Mouse (Mus musculus) small intestine, adult 2 months (tissue): ENCODE measurements around the gene Csnk1g1. TPM values are rescaled to one million over a fixed set of nuclear protein-coding genes. Genes with fewer than 3 reads are reported as not detected.

Source experiments
- H3K27ac ChIP-seq: fragments of 200-500 bp; 2 replicates; pipeline ENCODE4 v1.5.1; 2012; ENCODE audit warnings: low read depth, low read length, control low read depth, inconsistent platforms; ENCODE audit not compliant: insufficient read depth
- H3K27me3 ChIP-seq: fragments of 200-500 bp; 2 replicates; pipeline ENCODE4 v1.6.1; 2012; ENCODE audit warnings: mild to moderate bottlenecking, moderate library complexity, low read length, inconsistent platforms; ENCODE audit not compliant: control insufficient read depth, insufficient read depth
- H3K36me3 ChIP-seq: fragments of 200-500 bp; 2 replicates; pipeline ENCODE4 v1.6.1; 2012; ENCODE audit warnings: mild to moderate bottlenecking, low read length, control low read depth, inconsistent platforms; ENCODE audit not compliant: control insufficient read depth, insufficient read depth
- H3K4me1 ChIP-seq: fragments of 200-500 bp; 2 replicates; pipeline ENCODE4 v1.6.1; 2012; ENCODE audit warnings: low read length, inconsistent platforms, mixed read lengths; ENCODE audit not compliant: control insufficient read depth, insufficient read depth, insufficient read length
- H3K4me3 ChIP-seq: fragments of 200-500 bp; 2 replicates; pipeline ENCODE4 v1.5.1; 2012; ENCODE audit warnings: low read depth, mild to moderate bottlenecking, control low read depth, inconsistent platforms, low read length, moderate library complexity
- CTCF ChIP-seq: fragments of 200-500 bp; IDR thresholded peaks from 2 replicates; pipeline ENCODE4 v1.5.1; 2012; ENCODE audit warnings: low read depth, mild to moderate bottlenecking, control low read depth, inconsistent platforms, low read length, moderate library complexity, mixed read lengths; ENCODE audit not compliant: insufficient replicate concordance, insufficient read length; ENCODE audit errors: extremely low read depth
- POLR2A ChIP-seq: fragments of 200-500 bp; IDR thresholded peaks from 2 replicates; pipeline ENCODE4 v1.6.1; 2012; ENCODE audit warnings: low read depth, mild to moderate bottlenecking, control low read depth, inconsistent platforms, low read length, moderate library complexity
- WGBS: fragments of 180-500 bp; shearing (Covaris S2); methylation state at CpG from one replicate; pipeline ENCODE4 v1.1.7; 2018; 5-methylcytosine and 5-hydroxymethylcytosine counted together
- polyA plus RNA-seq: library from polyadenylated mRNA; depleted of rRNA; stranded (reverse); fragments of >200 nt; gene quantifications from 2 replicates; pipeline ENCODE4 v1.2.3, GENCODE M21; 2012

The Csnk1g1 gene
- polyA plus RNA-seq, 1 experiment, result 3.2 TPM

DNA sequence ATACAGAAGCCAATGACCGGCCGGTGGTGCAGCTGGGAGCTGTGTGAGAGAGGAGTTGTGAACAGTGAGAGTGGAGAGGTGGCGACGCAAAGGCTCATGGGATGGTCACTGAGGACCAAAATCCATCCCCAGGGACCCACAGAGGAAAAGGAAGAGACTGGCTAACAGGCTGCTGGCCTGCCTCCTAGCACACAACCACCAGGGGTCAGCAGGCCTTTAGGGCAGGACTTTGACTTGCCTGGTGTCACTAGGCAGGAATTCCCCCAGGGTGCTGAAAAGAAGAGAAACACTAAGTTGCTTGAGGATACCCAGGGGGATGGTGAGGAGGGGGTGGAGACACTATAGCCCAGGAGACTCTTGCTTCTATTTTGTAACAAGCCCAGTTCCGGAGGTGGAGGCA is 158.8 kb downstream of the Csnk1g1 start:
- Histone ChIP-seq H3K27ac (no peak overlapping the region), H3K27me3 (no peaks in the 10 kb centered on the region; the same call in 1 of the 2 replicates), H3K36me3 (peaks cover 42% of the 10 kb centered on the region), H3K4me3 (no peak overlapping the region), H3K4me1 (peaks cover 5% of the 10 kb centered on the region)
- peak; percentile 56; the same call in 1 of the 2 replicates for TF ChIP-seq CTCF
- 0 out of 2 replicates have a peak, but pooled peaks have one; percentile 20 for TF ChIP-seq POLR2A
- 75% methylated on average over 5 of the region's 5 CpGs for WGBS

GRCm38 (mm10) chr9:66068056-66068455 is 159.3 kb downstream of the Csnk1g1 start:
- Histone ChIP-seq H3K4me1 (peaks cover 5% of the 10 kb centered on the region), H3K27ac (no peak overlapping the region), H3K27me3 (no peaks in the 10 kb centered on the region; the same call in 1 of the 2 replicates), H3K4me3 (no peak overlapping the region), H3K36me3 (peaks cover 37% of the 10 kb centered on the region)
- 83% methylated on average over 4 of the region's 4 CpGs for WGBS
- TF ChIP-seq POLR2A (no peak), CTCF (no peak)

GRCm38 (mm10) chr9:66068971-66069391 is 160.3 kb downstream of the Csnk1g1 start:
- H3K4me3 ChIP-seq, result peak overlapping the region; percentile 63
- 2% methylated on average over 30 of the region's 30 CpGs for WGBS
- no peak for TF ChIP-seq POLR2A
- no peak for TF ChIP-seq CTCF
- H3K27me3 ChIP-seq, result no peaks in the 10 kb centered on the region; the same call in 1 of the 2 replicates
- H3K27ac ChIP-seq, result no peak overlapping the region
- H3K4me1 ChIP-seq, result peaks cover 5% of the 10 kb centered on the region
- H3K36me3 ChIP-seq, result peaks cover 29% of the 10 kb centered on the region

- H3K4me3 ChIP-seq, result peak within 1 kb of the TSS; percentile 63
- 1% methylated on average over 22 of the region's 22 CpGs for WGBS
- H3K4me1 ChIP-seq, result peaks cover 5% of the 10 kb centered on the region
- no peaks in the 10 kb centered on the region; the same call in 1 of the 2 replicates for H3K27me3 ChIP-seq
- H3K27ac ChIP-seq, result no peak within 1 kb of the TSS
- H3K36me3 ChIP-seq, result peaks cover 23% of the 10 kb centered on the region
- TF ChIP-seq CTCF (no peak), POLR2A (no peak)
These were observed 160.9 kb downstream of the Csnk1g1 start, which contains the start of gene Snx22 for GRCm38 (mm10) chr9:66069583-66069982. Gene Snx22, minus strand, starts transcription at chr9:66069719.

DNA sequence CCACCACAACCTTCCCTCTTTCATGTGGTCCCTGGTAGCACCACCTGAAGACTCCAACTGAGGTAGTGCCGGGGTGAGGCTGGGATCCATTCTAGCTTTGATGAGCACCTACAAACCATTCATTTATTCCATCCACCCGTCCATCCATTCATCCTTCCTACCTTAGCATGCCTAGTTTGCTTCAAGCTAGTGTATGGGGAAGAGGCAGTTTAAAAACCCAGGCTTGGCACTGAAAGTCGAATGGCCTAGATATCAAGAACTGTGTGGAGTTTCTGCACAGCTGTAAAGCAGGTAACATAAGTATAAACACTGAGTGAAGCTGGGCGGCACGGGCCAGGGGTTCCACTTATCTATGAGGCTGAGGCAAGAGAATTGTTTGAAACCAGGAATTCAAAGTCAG is 161.4 kb downstream of the Csnk1g1 start:
- Histone ChIP-seq H3K36me3 (peaks cover 21% of the 10 kb centered on the region), H3K27ac (no peak overlapping the region), H3K4me1 (peaks cover 5% of the 10 kb centered on the region), H3K4me3 (no peak overlapping the region), H3K27me3 (no peaks in the 10 kb centered on the region; the same call in 1 of the 2 replicates)
- WGBS, result 84% methylated on average over 5 of the region's 5 CpGs
- TF ChIP-seq CTCF (no peak), POLR2A (no peak)

GRCm38 (mm10) chr9:66072754-66073153 is 164.0 kb downstream of the Csnk1g1 start:
- WGBS, result 84% methylated on average over 7 of the region's 7 CpGs
- TF ChIP-seq POLR2A (no peak), CTCF (no peak)
- no peak overlapping the region for H3K4me3 ChIP-seq
- no peaks in the 10 kb centered on the region; the same call in 1 of the 2 replicates for H3K27me3 ChIP-seq
- no peak overlapping the region for H3K27ac ChIP-seq
- H3K4me1 ChIP-seq, result peaks cover 8% of the 10 kb centered on the region
- no peaks in the 10 kb centered on the region for H3K36me3 ChIP-seq

DNA sequence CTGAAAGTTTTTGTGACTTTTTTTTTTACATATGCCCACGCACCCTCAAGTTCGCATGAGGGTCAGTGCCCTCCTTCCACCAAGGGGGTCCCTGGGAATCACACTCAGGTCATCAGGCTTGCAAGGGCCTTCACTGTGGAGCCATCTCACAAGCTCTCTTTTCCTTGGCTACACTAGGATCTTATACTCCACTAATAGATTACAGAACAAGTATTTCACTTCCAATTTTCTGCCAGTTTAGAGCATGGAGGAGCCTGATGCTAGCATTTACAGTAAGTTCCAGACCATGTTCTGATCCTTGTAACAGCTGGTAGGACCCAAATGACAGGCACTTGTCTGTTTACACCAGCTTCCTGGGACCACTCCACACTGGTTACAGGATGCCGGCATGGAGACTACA is 169.3 kb downstream of the Csnk1g1 start:
- H3K4me1 ChIP-seq, result 0 out of 2 replicates have a peak, but pooled peaks cover 3% of the 10 kb centered on the region
- H3K36me3 ChIP-seq, result no peaks in the 10 kb centered on the region
- WGBS, result 75% methylated on average over 3 of the region's 3 CpGs
- no peaks in the 10 kb centered on the region for H3K27me3 ChIP-seq
- no peak overlapping the region for H3K4me3 ChIP-seq
- no peak overlapping the region for H3K27ac ChIP-seq
- no peak for TF ChIP-seq CTCF
- no peak for TF ChIP-seq POLR2A

DNA sequence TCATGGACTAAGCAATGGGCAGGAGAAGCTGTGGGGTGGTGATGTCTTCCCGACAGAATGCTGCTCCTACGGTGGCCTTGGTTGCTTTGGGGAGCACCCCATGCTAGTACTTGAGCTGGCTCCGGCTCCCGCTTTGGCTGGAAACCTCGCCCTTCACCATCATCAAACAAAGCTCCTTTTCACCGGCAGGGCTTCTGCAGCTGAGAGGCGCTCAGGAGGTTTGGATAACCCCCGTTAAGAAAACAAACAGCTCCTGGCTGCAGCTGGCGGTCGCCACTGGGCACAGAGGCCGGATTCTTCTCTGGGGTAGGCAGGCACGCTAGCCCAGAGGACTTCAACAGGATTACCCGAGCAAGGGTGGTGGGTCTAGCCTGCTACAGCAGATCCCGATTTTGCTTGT is 169.8 kb downstream of the Csnk1g1 start:
- TF ChIP-seq CTCF (no peak), POLR2A (no peak)
- no peak overlapping the region for H3K27ac ChIP-seq
- no peaks in the 10 kb centered on the region for H3K27me3 ChIP-seq
- WGBS, result 16% methylated on average over 14 of the region's 14 CpGs
- no peaks in the 10 kb centered on the region for H3K36me3 ChIP-seq
- no peak overlapping the region for H3K4me3 ChIP-seq
- H3K4me1 ChIP-seq, result 0 out of 2 replicates have a peak, but pooled peaks cover 3% of the 10 kb centered on the region
